Mouse (Mus musculus) forebrain, embryonic 12.5 days (tissue): Measurements from ENCODE around the gene Prkaa1. TPM values are rescaled to one million over a fixed set of nuclear protein-coding genes. Genes with fewer than 3 reads are reported as not detected.
"Not testable (repeated sequence)": the region's sequence is repeated elsewhere in the genome, so short reads cannot be mapped to it uniquely, and the experiment has no call there.

ENCODE experiments used
- ATAC-seq: fragments of 200-750 bp; cut with Nextera tagmentation; 2 replicates; pipeline ENCODE4 v1.8.0; 2017; ENCODE audit warnings: moderate TSS enrichment; ENCODE audit not compliant: low FRiP score
- H3K27ac ChIP-seq: fragments of 300-500 bp; sonication (generic); 2 replicates; pipeline ENCODE4 v1.5.1; 2016; ENCODE audit warnings: mild to moderate bottlenecking
- H3K27me3 ChIP-seq: fragments of 300-500 bp; sonication (generic); 2 replicates; pipeline ENCODE4 v1.6.1; 2016; ENCODE audit warnings: mild to moderate bottlenecking
- H3K36me3 ChIP-seq: fragments of 300-500 bp; sonication (generic); replicated peaks from 2 replicates; pipeline ENCODE4 v1.6.1; 2016; ENCODE audit warnings: mild to moderate bottlenecking
- H3K4me1 ChIP-seq: fragments of 300-500 bp; sonication (generic); 2 replicates; pipeline ENCODE4 v1.6.1; 2016
- H3K4me2 ChIP-seq: fragments of 300-500 bp; sonication (generic); 2 replicates; pipeline ENCODE4 v1.6.1; 2016; ENCODE audit warnings: mild to moderate bottlenecking, moderate library complexity
- H3K4me3 ChIP-seq: fragments of 300-500 bp; sonication (generic); replicated peaks from 2 replicates; pipeline ENCODE4 v1.5.1; 2016; ENCODE audit warnings: mild to moderate bottlenecking
- H3K9ac ChIP-seq: fragments of 300-500 bp; sonication (generic); 2 replicates; pipeline ENCODE4 v1.6.1; 2016; ENCODE audit warnings: mild to moderate bottlenecking
- H3K9me3 ChIP-seq: fragments of 300-500 bp; sonication (generic); 2 replicates; pipeline ENCODE4 v1.6.1; 2016
- WGBS: fragments of 180-500 bp; shearing (Covaris S2); methylation state at CpG from one replicate; pipeline ENCODE4 v1.1.7; 2016; 5-methylcytosine and 5-hydroxymethylcytosine counted together
- polyA plus RNA-seq: library from polyadenylated mRNA; unstranded; fragments of >200 nt; fragmentation: Nextera tagmentation; extraction: Ambion mirVana; gene quantifications from 2 replicates; pipeline ENCODE4 v1.2.1, GENCODE M21; 2016

Gene Prkaa1
- polyA plus RNA-seq, 1 experiment from 2014 or later, result 14.9 TPM

GRCm38 (mm10) chr15:5188029-5188428, 44.4 kb downstream of the Prkaa1 start:
- no peak overlapping the region for H3K4me3 ChIP-seq
- no peaks in the 10 kb centered on the region for H3K9me3 ChIP-seq
- no peak overlapping the region for H3K4me2 ChIP-seq
- H3K27me3 ChIP-seq, result no peaks in the 10 kb centered on the region
- no peak for ATAC-seq
- H3K27ac ChIP-seq, result no peak overlapping the region
- H3K9ac ChIP-seq, result no peak overlapping the region
- H3K36me3 ChIP-seq, result peaks cover 7% of the 10 kb centered on the region; the same call in 1 of the 2 replicates
- WGBS, result 100% methylated on average over 1 of the region's 1 CpGs
- H3K4me1 ChIP-seq, result peaks cover 15% of the 10 kb centered on the region

GRCm38 (mm10) chr15:5189504-5190093, 45.9 kb downstream of the Prkaa1 start:
- ATAC-seq, result no peak
- Histone ChIP-seq H3K4me1 (peaks cover 11% of the 10 kb centered on the region), H3K4me2 (no peak overlapping the region), H3K4me3 (no peak overlapping the region), H3K9ac (no peak overlapping the region), H3K36me3 (peaks cover 7% of the 10 kb centered on the region; the same call in 1 of the 2 replicates), H3K9me3 (no peaks in the 10 kb centered on the region), H3K27ac (no peak overlapping the region), H3K27me3 (no peaks in the 10 kb centered on the region)
- 80% methylated on average over 10 of the region's 10 CpGs for WGBS

GRCm38 (mm10) chr15:5193833-5194232, 50.2 kb downstream of the Prkaa1 start:
- H3K27me3 ChIP-seq, result no peaks in the 10 kb centered on the region
- 87% methylated on average over 3 of the region's 3 CpGs for WGBS
- ATAC-seq, result no peak

GRCm38 (mm10) chr15:5194446-5194845, 50.8 kb downstream of the Prkaa1 start:
- Histone ChIP-seq H3K9me3 (no peaks in the 10 kb centered on the region), H3K27ac (no peak overlapping the region), H3K36me3 (peaks cover 7% of the 10 kb centered on the region; the same call in 1 of the 2 replicates), H3K4me3 (no peak overlapping the region), H3K4me2 (no peak overlapping the region), H3K27me3 (no peaks in the 10 kb centered on the region), H3K9ac (no peak overlapping the region), H3K4me1 (no peaks in the 10 kb centered on the region; the same call in 1 of the 2 replicates)
- ATAC-seq, result no peak
- WGBS, result 89% methylated on average over 6 of the region's 6 CpGs

More at GRCm38 (mm10) chr15:5193833-5194232, 50.2 kb downstream of the Prkaa1 start:
- Histone ChIP-seq H3K36me3 (peaks cover 7% of the 10 kb centered on the region; the same call in 1 of the 2 replicates), H3K4me2 (no peak overlapping the region), H3K9me3 (no peaks in the 10 kb centered on the region), H3K9ac (no peak overlapping the region), H3K27ac (no peak overlapping the region), H3K4me1 (no peaks in the 10 kb centered on the region; the same call in 1 of the 2 replicates), H3K4me3 (no peak overlapping the region)

GRCm38 (mm10) chr15:5194931-5195330, 51.3 kb downstream of the Prkaa1 start:
- Histone ChIP-seq H3K9me3 (no peaks in the 10 kb centered on the region), H3K9ac (no peak overlapping the region), H3K27me3 (no peaks in the 10 kb centered on the region), H3K4me2 (no peak overlapping the region), H3K4me1 (no peaks in the 10 kb centered on the region; the same call in 1 of the 2 replicates), H3K4me3 (no peak overlapping the region), H3K36me3 (peaks cover 4% of the 10 kb centered on the region; the same call in 1 of the 2 replicates), H3K27ac (no peak overlapping the region)
- ATAC-seq, result no peak
- WGBS, result 94% methylated on average over 9 of the region's 9 CpGs

GRCm38 (mm10) chr15:5195987-5196514, 52.4 kb downstream of the Prkaa1 start:
- H3K36me3 ChIP-seq, result 0 out of 2 replicates have a peak, but pooled peaks cover 5% of the 10 kb centered on the region
- no peak overlapping the region for H3K4me2 ChIP-seq
- H3K27me3 ChIP-seq, result no peaks in the 10 kb centered on the region
- no peak overlapping the region for H3K4me3 ChIP-seq
- no peaks in the 10 kb centered on the region; the same call in 1 of the 2 replicates for H3K4me1 ChIP-seq
- WGBS, result 75% methylated on average over 4 of the region's 4 CpGs
- H3K9me3 ChIP-seq, result no peaks in the 10 kb centered on the region
- ATAC-seq, result no peak
- H3K9ac ChIP-seq, result no peak overlapping the region
- H3K27ac ChIP-seq, result no peak overlapping the region

- Histone ChIP-seq H3K9me3 (no peaks in the 10 kb centered on the region), H3K36me3 (0 out of 2 replicates have a peak, but pooled peaks cover 5% of the 10 kb centered on the region), H3K27me3 (no peaks in the 10 kb centered on the region), H3K4me2 (no peak overlapping the region), H3K27ac (no peak overlapping the region), H3K9ac (no peak overlapping the region), H3K4me3 (no peak overlapping the region), H3K4me1 (no peaks in the 10 kb centered on the region; the same call in 1 of the 2 replicates)
- ATAC-seq, result no peak
- WGBS, result 74% methylated on average over 4 of the region's 4 CpGs
Measured at GRCm38 (mm10) chr15:5196691-5197090, 53.0 kb downstream of the Prkaa1 start.

GRCm38 (mm10) chr15:5205222-5205621, 61.6 kb downstream of the Prkaa1 start:
- WGBS, result 90% methylated on average over 9 of the region's 9 CpGs
- ATAC-seq, result no peak
- Histone ChIP-seq H3K4me1 (no peaks in the 10 kb centered on the region), H3K4me2 (no peak overlapping the region), H3K9me3 (no peaks in the 10 kb centered on the region), H3K27me3 (no peaks in the 10 kb centered on the region), H3K27ac (no peak overlapping the region), H3K9ac (no peak overlapping the region), H3K36me3 (0 out of 2 replicates have a peak, but pooled peaks cover 1% of the 10 kb centered on the region), H3K4me3 (no peak overlapping the region)

GRCm38 (mm10) chr15:5209116-5209515, 65.5 kb downstream of the Prkaa1 start:
- H3K4me2 ChIP-seq, result no peak overlapping the region
- no peak overlapping the region for H3K9ac ChIP-seq
- H3K27ac ChIP-seq, result no peak overlapping the region
- no peak overlapping the region for H3K4me3 ChIP-seq
- WGBS, result 98% methylated on average over 3 of the region's 3 CpGs
- ATAC-seq, result no peak
- H3K4me1 ChIP-seq, result no peaks in the 10 kb centered on the region
- H3K9me3 ChIP-seq, result no peaks in the 10 kb centered on the region
- no peaks in the 10 kb centered on the region for H3K27me3 ChIP-seq
- H3K36me3 ChIP-seq, result no peaks in the 10 kb centered on the region

GRCm38 (mm10) chr15:5220491-5220890, 76.8 kb downstream of the Prkaa1 start:
- H3K9ac ChIP-seq, result no peak overlapping the region
- H3K4me3 ChIP-seq, result no peak overlapping the region
- no peaks in the 10 kb centered on the region for H3K9me3 ChIP-seq
- H3K4me1 ChIP-seq, result no peaks in the 10 kb centered on the region
- no peak overlapping the region for H3K27ac ChIP-seq
- no peaks in the 10 kb centered on the region for H3K27me3 ChIP-seq
- WGBS, result 92% methylated on average over 6 of the region's 6 CpGs
- no peak overlapping the region for H3K4me2 ChIP-seq
- H3K36me3 ChIP-seq, result 0 out of 2 replicates have a peak, but pooled peaks cover 2% of the 10 kb centered on the region
- no peak for ATAC-seq

GRCm38 (mm10) chr15:5230746-5231145, 87.1 kb downstream of the Prkaa1 start:
- not testable (repeated sequence) for H3K27ac ChIP-seq, H3K36me3 ChIP-seq, H3K27me3 ChIP-seq, H3K4me3 ChIP-seq, H3K9me3 ChIP-seq, H3K4me2 ChIP-seq, H3K4me1 ChIP-seq, ATAC-seq, H3K9ac ChIP-seq
- 89% methylated on average over 10 of the region's 10 CpGs for WGBS
